Mouse (Mus musculus) ES-Bruce4 (cell line): ENCODE measurements around the gene Phf20. TPM values are rescaled to one million over a fixed set of nuclear protein-coding genes. Genes with fewer than 3 reads are reported as not detected.
A peak's percentile ranks its signal among the peaks of the same experiment; 100 is the strongest.

ENCODE experiments used
- H3K27ac ChIP-seq: 2 replicates; pipeline ENCODE4 v1.5.1; 2012; ENCODE audit warnings: low read length, inconsistent platforms; ENCODE audit not compliant: insufficient read depth
- H3K27me3 ChIP-seq: 2 replicates; pipeline ENCODE4 v1.6.1; 2012; ENCODE audit warnings: mild to moderate bottlenecking, low read length, inconsistent platforms; ENCODE audit not compliant: control insufficient read depth, poor library complexity, insufficient read depth, severe bottlenecking
- H3K36me3 ChIP-seq: 2 replicates; pipeline ENCODE4 v1.6.1; 2012; ENCODE audit warnings: inconsistent platforms, mild to moderate bottlenecking, low read length, moderate library complexity; ENCODE audit not compliant: control insufficient read depth, poor library complexity, insufficient read depth, severe bottlenecking
- H3K4me1 ChIP-seq: one replicate; pipeline ENCODE4 v1.8.1; 2011; ENCODE audit warnings: low read length; ENCODE audit not compliant: control insufficient read depth, insufficient read depth
- H3K4me3 ChIP-seq: 2 replicates; pipeline ENCODE4 v1.5.1; 2011; ENCODE audit warnings: low read depth, mild to moderate bottlenecking, low read length
- H3K9ac ChIP-seq: 2 replicates; pipeline ENCODE4 v1.6.1; 2012; ENCODE audit warnings: low read depth, mild to moderate bottlenecking, inconsistent platforms; ENCODE audit not compliant: poor library complexity, severe bottlenecking
- H3K9me3 ChIP-seq: replicated peaks from 2 replicates; pipeline ENCODE4 v1.6.1; 2012; ENCODE audit warnings: mild to moderate bottlenecking, low read length, inconsistent platforms; ENCODE audit not compliant: control insufficient read depth, poor library complexity, insufficient read depth, severe bottlenecking
- CTCF ChIP-seq: IDR thresholded peaks from one replicate; pipeline ENCODE4 v1.8.1; 2011; ENCODE audit warnings: low read depth, low read length
- EP300 ChIP-seq: IDR thresholded peaks from 2 replicates; pipeline ENCODE4 v1.6.1; 2011; ENCODE audit warnings: low read depth, low read length; ENCODE audit not compliant: insufficient read depth
- POLR2A ChIP-seq: IDR thresholded peaks from one replicate; pipeline ENCODE4 v1.8.1; 2011; ENCODE audit warnings: low read length; ENCODE audit not compliant: insufficient read depth
- polyA plus RNA-seq: library from polyadenylated mRNA; stranded (reverse); fragments of >200 nt; gene quantifications from 2 replicates; pipeline ENCODE4 v1.2.4, GENCODE M21; 2011; ENCODE audit warnings: low read depth; ENCODE audit not compliant: missing spikeins, insufficient read depth, insufficient read length

Gene Phf20
- polyA plus RNA-seq, 1 experiment = 78.8 TPM

GRCm38 (mm10) chr2:156324681-156325080 lies 128.4 kb downstream of the Phf20 start:
- Histone ChIP-seq H3K27me3 (no peaks in the 10 kb centered on the region), H3K9me3 (no peaks in the 10 kb centered on the region), H3K36me3 (no peaks in the 10 kb centered on the region), H3K4me3 (no peak overlapping the region), H3K4me1 (no peaks in the 10 kb centered on the region), H3K9ac (no peak overlapping the region), H3K27ac (no peak overlapping the region)
- TF ChIP-seq POLR2A = no peak

GRCm38 (mm10) chr2:156330681-156331080 lies 134.4 kb downstream of the Phf20 start:
- H3K27ac ChIP-seq = no peak overlapping the region
- H3K9ac ChIP-seq = no peak overlapping the region
- TF ChIP-seq CTCF (no peak), POLR2A (no peak), EP300 (no peak)
- no peaks in the 10 kb centered on the region for H3K4me1 ChIP-seq
- no peaks in the 10 kb centered on the region for H3K9me3 ChIP-seq
- H3K27me3 ChIP-seq = no peaks in the 10 kb centered on the region
- no peaks in the 10 kb centered on the region for H3K36me3 ChIP-seq
- H3K4me3 ChIP-seq = no peak overlapping the region

GRCm38 (mm10) chr2:156331446-156331965 lies 135.2 kb downstream of the Phf20 start:
- no peaks in the 10 kb centered on the region for H3K36me3 ChIP-seq
- no peaks in the 10 kb centered on the region for H3K4me1 ChIP-seq
- no peak overlapping the region for H3K27ac ChIP-seq
- TF ChIP-seq POLR2A (no peak), CTCF (no peak), EP300 (no peak)
- H3K9ac ChIP-seq = no peak overlapping the region
- no peak overlapping the region for H3K4me3 ChIP-seq
- H3K27me3 ChIP-seq = no peaks in the 10 kb centered on the region
- no peaks in the 10 kb centered on the region for H3K9me3 ChIP-seq

- no peaks in the 10 kb centered on the region for H3K9me3 ChIP-seq
- no peaks in the 10 kb centered on the region for H3K4me1 ChIP-seq
- no peaks in the 10 kb centered on the region for H3K36me3 ChIP-seq
- no peak overlapping the region for H3K4me3 ChIP-seq
- TF ChIP-seq EP300 (no peak), CTCF (no peak), POLR2A (no peak)
- no peak overlapping the region for H3K9ac ChIP-seq
- H3K27me3 ChIP-seq = no peaks in the 10 kb centered on the region
- no peak overlapping the region for H3K27ac ChIP-seq
These were observed 143.8 kb downstream of the Phf20 start for GRCm38 (mm10) chr2:156340078-156340477.

- Histone ChIP-seq H3K9me3 (no peaks in the 10 kb centered on the region), H3K36me3 (no peaks in the 10 kb centered on the region), H3K27me3 (no peaks in the 10 kb centered on the region), H3K4me3 (0 out of 2 replicates have a peak overlapping the region, but pooled peaks have one; percentile 5), H3K4me1 (no peaks in the 10 kb centered on the region), H3K27ac (peak overlapping the region; percentile 22), H3K9ac (no peak overlapping the region)
- TF ChIP-seq CTCF (peak; percentile 20), EP300 (no peak)
These were observed 148.7 kb downstream of the Phf20 start for GRCm38 (mm10) chr2:156344775-156345532.

GRCm38 (mm10) chr2:156348812-156349211 lies 152.5 kb downstream of the Phf20 start:
- no peak for TF ChIP-seq CTCF
- no peak for TF ChIP-seq EP300
- no peak for TF ChIP-seq POLR2A
- Histone ChIP-seq H3K9ac (no peak overlapping the region), H3K4me3 (no peak overlapping the region), H3K4me1 (peaks cover 2% of the 10 kb centered on the region), H3K27me3 (no peaks in the 10 kb centered on the region), H3K9me3 (no peaks in the 10 kb centered on the region), H3K36me3 (no peaks in the 10 kb centered on the region), H3K27ac (no peak overlapping the region)
